Mouse (Mus musculus): ENCODE results near the gene Gm20388.
A peak's percentile ranks its signal among the peaks of the same experiment; 100 is the strongest.

Gene Gm20388

DNA sequence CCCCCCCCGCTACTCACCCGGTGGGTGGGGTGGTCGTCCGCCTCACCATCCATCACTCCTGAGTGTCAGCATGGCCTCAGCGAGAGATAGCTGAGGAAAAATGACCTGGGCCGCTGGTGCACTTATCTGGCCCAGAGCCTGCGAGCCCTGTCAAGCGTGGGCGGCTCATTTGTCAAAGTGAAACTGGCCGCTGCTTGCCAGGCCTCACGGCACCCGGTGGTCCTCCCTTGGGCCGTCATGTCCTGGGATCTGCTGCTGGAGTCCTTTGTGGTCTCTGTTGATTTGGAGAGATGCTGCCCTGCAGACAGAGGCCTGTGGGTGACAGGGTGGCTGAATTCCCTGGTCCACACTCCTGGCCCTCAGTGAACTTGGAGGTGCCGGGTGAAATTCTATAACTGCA lies 921.4 kb downstream of the Gm20388 start:
- peak; percentile 64 for DNase-seq (ENCODE audit: low spot score)

DNA sequence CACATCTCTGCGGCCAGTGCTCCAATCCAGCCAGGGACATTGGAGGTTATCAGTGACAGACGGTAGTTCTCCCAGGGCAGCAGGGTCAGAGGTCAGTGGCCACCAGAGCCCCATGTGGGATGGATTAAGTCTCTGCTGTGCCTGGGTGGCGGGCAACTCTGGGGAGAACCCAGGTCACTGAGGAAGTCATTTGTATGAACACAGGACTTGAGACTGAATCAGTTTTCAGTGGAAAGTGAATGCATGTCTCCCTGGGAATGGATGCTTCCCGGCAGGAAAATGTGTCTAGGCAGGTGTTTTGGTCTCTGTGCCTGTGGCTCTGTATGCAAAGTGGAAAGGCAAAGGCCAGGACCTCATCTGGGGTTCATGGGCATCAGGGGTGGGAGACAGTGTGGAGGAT lies 922.6 kb downstream of the Gm20388 start:
- no peak for DNase-seq (ENCODE audit: low spot score)

DNA sequence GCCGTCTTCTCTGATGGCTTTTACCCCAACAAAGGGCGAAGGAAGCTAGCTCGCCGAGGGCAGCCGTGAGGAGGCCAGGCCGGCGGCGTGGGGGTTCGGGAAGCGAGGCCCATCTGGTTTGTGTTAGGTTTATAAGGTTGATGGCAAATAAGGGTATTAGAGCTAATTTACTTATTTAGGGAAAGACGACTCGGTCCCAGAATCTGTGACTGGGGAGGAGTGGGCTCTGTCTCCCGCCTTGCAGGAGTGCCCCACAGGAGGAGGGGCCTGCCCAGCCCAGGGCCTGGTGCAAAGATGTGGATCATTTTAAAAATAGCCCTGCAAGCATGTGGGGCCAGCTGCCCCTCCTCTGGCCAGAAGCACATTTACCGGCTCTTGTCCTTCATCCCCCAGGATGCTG lies 928.4 kb downstream of the Gm20388 start:
- no peak for DNase-seq (ENCODE audit: low spot score)

DNA sequence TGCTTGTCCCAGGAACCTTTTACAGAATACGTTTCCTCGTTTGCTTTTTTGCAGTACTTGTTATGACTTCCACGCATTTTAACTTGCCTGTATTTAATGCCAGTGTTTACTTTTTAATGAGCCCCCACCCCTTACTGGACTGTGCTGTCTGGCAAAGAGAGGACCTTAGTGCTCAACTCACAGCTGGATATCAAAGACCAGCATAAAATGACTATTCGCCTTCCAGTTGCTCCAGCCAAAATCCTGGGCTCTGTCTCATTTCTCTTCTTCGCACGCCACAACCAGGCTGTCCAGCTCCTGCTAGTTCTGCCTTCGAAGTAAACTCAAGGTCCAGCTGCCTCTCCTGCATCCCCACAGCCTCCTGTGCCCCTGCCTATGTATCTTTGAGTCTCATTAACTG lies 932.4 kb downstream of the Gm20388 start:
- no peak for DNase-seq (ENCODE audit: low spot score)

DNA sequence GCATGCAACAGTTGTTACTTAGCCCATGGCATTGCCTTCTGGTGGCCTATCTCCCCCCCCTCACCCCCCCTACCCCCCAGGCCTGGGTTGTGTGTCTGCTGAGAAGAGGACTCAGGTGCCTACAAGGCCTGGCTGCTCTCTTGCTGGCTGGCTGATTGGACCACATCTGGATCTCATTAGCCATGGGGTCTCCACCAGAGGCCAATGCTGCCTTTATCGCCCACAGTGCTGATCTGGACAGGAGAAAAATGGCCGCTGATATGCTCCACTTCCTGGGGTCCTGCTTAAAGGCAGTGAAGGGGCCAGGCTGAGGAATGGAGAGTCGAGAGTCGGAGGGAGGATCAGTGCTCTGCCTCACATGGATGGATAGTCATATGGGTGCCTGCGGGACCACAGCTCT lies 935.4 kb downstream of the Gm20388 start:
- DNase-seq (ENCODE audit: low spot score), result no peak

DNA sequence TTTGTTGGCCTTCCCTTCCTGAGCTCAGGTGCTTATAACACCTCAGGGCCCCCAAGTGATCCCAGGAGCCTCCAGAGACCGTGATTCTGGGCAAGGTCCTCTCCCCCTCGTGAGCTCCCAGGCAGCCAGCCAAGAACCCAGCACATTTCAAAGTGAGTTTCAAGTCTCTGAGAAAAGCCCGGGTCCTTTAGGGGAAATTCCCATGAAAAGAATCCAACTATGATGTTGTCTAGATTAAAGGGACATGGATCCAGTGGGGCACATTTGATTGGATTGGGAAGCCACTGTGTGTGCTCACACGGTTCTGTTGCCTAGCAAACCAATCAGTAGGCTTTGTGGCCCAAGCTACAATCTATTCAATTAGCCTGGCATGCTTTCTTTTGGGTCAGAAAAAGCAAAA lies 936.6 kb downstream of the Gm20388 start:
- no peak for DNase-seq (ENCODE audit: low spot score)

DNA sequence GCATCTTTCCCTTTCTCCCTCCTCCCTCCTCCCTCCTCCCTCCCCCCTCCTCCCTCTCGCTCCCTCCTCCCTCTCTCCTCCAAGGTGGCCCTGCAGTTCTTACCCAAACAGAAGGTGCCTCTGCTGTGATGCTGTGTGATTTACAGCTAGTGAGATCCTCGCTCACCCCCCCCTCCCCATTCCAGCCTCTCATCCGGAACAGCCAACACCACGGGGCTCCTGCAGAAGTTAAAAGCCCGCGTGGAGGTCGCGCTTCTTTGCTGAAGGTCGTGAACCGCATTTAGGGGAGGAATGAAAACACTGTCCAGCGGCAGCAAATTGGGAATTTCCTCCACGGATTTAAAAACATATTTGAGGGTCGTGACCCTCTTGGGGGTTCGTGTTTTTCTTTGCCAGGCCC lies 937.1 kb downstream of the Gm20388 start:
- no peak for DNase-seq (ENCODE audit: low spot score)

DNA sequence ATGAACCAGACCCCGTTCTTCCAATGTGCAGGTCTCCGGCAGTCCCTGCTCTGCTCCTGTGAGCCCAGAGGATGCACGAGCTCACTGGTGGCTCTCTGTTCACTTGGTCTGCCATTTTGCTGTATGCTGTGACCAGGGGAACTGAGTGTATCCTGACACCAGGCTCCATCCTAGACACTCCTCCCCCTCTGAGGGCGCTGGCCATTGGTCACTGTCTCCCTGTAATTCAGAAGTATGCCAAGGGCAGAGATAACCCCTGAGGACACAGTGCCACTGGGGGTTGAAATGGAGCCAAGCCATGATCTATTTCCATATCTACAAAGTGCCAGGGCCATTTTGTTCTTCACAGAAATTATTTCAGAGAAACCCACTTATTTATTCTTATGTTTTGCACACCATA lies 937.8 kb downstream of the Gm20388 start:
- no peak for DNase-seq (ENCODE audit: low spot score)

DNA sequence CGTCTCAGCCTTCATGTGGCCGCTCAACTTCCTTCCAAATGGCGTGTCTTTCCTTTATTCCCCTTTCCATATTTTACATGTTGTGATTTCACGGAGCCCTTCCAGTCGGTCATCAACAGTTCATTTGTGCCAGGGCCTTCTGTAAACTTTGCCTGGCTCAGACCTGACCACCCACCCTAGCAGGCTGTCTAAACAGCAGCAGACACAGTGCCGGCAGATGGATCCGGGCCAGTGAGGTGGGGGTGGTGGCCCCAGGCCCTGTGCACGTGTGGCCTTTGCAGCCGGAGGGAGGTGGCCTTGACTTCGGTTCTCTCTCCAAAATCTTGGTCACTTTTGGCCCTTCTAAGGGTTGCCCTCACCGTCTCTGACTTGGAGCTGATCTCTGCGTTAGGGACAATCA lies 940.8 kb downstream of the Gm20388 start:
- DNase-seq (ENCODE audit: low spot score), result no peak

DNA sequence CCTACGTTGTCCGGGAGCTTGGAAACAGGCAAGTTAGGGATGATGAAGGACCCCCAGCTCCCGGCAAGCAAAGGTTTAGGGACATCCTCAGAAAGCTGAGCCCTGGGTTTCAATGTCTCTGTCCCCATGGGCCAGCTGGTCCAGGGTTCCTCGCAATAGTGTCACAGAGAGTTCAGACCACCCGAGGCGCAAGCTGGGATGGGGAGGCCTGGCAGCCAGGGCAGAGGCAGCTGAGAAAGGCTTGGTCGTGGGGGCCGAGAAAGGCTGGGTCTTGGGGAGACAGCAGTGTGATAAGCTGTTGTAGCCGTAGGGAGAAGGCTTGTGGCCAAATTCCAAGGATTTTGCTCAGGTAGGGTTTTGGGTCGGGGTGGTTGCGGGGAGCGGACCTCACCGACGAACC lies 949.2 kb downstream of the Gm20388 start:
- no peak for DNase-seq (ENCODE audit: low spot score)

DNA sequence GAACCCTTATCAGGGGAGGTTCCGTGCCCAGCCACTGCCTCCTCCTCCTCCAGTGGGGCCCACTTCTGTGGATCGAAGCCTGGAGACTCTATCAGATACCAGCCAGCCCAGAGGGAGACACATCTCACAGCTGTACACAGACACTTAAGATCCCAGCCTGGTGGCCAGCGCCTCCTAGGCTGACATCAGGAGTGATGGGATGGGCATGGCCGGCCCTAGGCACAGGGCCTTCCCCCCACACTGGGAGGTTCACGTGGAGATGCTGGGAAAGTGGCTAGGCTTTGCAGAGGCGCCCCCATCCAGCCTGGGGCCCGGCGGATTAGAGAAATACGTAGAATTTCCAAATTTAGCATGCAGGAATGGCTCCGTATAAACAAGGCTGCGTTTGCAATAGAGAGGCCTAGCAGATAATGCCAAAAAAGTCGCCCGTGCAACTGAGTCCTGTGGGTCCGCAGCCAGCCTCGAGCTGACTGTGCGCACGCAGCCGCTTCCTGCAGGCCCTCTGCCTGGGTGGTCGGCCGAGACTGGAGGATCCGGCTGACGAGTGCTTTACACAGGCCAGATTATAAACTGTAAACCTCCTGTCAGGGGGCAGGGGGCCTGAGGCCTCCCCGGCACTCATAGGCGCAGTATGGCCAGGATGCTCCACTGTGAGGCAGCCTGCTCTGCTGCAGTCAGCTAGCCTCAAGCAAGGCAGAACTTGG lies 949.9 kb downstream of the Gm20388 start:
- no peak for DNase-seq (ENCODE audit: low spot score)

DNA sequence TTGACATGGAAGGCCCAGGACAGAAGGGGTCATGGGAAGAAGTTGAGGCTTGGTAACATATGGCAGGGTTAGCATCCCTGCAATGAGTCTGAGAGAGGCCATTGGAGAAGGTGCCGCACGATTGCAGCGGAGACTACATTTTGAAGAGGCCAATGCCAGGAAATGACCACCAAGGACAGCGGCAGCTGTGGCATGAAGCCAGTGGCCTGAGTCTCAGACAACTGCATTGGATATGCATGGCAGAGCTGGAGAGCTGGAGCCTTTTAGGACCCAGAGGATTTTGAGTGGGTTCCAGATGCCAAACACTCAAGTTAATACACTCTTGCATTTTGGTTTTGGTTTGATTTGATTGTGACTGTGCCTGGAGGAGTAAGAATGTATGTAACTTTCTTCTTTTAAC lies 953.0 kb downstream of the Gm20388 start:
- DNase-seq (ENCODE audit: low spot score), result no peak

DNA sequence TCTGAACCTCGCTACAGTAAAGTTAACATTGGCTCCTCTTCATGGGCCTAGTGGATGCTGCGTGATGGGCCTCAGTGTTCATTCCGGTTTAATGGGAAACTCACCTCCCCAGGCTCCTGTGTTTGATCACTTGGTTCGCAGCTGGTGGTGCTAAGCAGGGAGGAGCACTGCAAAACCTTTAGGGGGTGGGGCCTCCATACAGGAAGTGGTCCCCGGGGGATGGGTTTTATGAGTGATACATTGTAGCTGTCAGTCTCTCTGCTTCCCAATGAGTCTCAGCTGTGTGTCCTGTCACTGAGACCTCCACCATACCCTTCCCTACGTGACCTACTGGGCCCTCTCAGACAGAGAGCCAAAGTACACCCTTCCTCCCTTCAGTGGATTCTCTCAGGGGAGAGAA lies 956.7 kb downstream of the Gm20388 start:
- DNase-seq (ENCODE audit: low spot score), result no peak

DNA sequence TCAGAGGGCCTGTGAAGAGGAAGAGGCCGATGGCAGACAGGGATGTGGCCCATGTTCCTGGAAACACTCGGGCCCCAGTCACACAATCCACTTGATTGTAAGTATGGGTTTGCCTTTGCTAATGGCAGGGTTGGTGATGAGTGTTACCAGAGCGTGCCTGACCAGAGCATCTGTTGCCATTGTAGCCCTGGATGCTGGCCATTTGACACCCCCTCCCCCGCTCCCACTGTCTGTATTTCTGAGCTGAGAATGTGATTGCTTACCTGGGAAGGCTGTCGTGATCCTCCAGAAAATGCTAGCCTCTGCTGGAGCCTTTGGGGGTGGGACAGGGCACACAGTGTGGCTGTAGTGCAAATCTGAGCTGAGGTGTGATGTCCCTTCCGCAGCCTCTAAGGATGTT lies 962.0 kb downstream of the Gm20388 start:
- DNase-seq (ENCODE audit: low spot score), result no peak

DNA sequence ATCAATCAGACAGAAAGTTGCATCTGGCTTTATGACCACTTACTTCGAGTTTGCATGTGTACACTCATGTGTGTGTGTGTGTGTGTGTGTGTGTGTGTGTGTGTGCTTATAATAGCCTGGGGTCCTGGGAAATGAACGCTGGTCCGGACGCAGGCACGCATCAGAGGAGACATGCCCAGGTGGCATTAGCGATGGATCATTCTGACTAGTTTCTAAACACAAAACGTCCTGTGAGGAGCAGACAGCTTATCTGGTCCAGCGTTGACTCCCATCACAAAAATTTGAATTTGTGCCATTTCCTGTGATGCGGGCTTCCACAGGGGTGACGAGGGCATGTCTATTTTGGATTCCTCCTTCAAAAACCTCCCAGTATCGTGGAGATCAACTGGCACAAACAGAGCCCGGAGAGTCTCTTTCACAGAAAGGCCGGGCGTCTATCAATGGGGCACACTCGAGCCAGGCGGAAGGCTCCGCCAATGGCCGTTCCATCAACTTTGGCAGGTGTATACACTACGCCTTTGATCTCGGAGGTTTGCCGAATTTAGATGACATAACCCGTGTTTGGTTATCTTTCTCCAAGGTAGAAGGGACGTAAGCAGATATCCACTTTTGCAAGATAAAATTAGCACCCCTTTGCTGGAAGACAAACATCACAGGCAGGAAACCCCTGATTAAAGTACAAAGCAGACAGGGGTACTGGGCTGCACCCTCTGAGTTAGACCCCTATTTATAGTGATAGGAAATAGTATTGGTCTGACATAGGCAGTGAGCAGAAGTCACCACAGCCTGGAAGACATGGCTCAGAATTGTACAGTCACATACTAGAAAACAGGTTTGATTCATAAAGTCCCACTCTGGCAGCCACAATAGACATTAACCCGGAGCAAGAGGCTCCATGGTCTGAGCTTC lies 965.6 kb downstream of the Gm20388 start:
- no peak for DNase-seq (ENCODE audit: low spot score)

DNA sequence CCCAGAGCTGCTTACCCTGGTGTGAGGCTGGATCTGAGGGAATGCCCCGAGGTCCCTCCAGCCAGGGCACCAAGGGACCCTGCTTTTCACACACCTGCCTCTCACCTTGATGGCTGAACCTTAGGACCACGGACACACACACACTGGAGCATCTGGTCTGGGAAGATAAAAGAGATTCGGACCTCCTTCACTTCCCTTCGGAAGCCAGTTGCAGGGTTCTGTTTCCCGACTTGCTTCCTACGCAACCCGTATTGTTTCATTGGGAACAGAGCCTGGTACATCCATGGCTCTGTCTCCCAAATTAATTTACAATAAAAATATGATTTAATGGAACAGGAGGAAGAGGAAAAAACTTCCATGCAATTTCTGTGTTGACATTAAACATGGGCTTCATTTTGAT lies 966.4 kb downstream of the Gm20388 start:
- no peak for DNase-seq (ENCODE audit: low spot score)

DNA sequence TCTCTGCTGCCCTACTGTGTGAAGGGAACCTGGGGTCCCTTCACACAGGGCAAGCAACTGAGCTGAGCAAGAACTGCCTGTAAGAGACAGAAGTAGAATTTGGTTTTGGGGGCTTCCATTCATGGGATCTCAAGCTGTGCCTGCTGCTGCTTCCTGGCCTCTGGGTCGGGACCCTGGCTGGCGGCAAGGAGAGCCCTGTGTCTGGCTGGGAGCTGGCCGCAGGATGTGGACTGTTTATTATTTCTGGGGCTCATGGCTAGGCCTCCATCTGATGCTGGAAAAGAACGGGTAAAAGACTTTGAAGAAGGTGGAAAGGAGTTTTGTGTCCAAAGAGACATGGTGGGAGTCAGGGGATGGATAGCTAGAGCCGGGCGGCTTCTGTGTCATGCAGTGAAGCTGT lies 969.3 kb downstream of the Gm20388 start:
- DNase-seq (ENCODE audit: low spot score), result no peak

DNA sequence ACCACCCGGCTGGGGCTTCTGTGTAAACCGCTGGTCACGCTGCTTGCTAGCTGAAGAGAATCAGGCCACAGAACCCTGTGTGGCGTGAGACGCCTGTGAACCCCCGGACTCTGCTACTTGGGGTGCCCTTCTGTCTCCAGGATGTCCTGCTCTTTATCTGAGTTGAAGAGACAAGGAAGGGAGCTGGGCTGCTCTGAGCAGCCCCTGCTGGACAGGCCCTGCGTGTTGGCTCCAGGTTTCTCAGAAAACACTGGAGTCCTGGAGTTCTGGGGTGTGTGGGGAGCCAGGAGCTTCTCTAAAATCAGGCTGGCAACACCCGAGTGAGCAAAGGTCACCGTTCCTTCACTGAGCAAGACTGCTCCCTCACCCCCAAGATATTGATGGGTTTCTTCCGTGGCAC lies 971.0 kb downstream of the Gm20388 start:
- DNase-seq (ENCODE audit: low spot score), result no peak

DNA sequence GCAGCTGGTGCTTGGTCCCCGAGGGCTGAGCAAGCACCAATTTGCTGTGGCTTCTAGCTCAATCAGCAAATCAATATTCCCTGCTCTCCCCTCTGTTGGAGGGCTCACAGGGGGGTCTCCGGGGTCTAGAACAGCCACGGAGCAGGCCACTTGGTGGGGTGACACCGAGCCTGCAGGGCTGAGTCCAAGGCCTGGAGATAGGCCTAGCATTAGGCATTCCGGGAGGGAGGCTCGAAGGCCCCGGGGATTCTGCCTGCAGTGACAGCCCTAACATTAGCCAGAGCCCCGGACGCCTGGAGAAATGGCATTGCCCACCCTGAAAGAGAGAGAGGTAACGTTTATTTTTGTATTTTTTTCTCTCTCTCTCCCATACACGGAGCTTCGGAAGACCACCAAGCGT lies 972.0 kb downstream of the Gm20388 start:
- no peak for DNase-seq (ENCODE audit: low spot score)

DNA sequence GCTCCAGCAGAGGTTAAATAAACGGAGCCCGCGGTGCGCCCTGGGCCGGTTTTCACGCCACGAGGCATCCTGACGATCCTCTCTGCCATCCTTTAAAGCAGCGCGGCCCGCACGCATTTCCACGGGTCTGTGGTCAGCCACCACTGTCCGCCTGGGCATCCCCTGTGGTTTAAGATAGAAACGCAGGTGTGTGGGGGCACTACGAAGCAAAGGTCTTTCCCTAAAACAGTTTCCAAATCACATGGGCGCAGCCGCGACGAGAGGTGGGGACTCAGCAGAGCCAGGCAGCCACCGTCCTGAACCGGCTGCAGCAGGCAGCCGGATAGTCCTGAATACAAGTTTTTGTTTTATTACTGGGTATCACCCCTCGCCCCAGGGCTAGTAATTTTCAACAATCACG lies 972.7 kb downstream of the Gm20388 start:
- no peak for DNase-seq (ENCODE audit: low spot score)

DNA sequence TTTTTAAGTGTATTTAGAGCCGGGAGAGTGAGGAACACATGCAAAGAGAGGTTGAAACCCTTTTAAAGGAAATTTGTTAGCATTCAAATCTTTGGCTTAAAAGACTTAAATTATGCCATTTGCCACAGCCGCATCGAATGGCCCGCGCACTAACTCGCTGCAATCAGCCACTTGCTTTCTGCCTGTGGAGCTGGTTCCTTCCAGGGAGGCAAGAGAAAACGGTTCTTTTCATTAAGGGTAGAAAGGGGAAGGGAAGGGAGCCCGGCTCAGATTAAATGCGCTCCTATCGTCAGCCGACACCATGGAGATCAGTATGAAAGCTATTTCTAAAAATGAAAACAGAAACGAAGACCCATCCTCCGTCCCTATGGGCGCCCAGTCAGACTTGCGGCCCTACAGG lies 973.2 kb downstream of the Gm20388 start:
- DNase-seq (ENCODE audit: low spot score), result no peak

DNA sequence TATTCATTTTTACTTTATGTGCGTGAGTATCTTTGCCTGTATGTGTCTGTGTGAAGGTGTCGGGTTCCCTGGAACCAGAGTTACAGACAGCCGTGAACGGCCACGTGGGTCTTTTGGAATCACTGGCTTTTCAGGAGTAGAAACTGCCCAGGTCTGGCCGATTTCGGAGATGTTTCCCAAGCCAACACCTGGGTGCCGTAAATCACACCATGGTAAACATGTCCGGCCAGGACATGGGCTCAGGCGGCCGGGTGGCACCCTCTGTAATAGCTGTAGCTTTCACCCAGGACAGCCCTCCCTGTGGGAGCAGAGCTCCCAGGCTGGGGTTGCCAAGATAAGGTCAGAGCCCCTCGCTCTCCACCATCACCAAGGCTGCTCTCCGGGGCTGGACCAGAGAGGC lies 974.2 kb downstream of the Gm20388 start:
- DNase-seq (ENCODE audit: low spot score), result no peak

DNA sequence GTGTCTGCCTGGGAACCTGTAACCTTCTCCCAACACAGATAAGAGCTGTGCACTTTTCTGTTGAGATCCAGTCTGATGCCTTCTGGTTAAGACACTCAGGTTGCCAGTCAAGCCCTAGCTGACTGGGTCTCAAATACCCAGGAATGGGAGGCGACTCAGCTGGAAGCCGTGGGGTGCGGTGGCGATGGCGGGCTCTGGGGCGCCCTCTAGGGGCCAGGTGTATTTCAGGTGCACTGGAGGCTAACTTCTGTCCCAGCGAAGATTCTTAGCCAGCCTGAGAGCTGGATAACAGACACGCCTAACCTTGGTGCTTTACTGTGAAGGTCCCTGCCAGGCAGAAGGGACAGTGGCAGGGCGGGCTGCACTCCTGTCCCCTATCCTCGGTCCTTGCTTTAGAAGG lies 976.6 kb downstream of the Gm20388 start:
- no peak for DNase-seq (ENCODE audit: low spot score)

DNA sequence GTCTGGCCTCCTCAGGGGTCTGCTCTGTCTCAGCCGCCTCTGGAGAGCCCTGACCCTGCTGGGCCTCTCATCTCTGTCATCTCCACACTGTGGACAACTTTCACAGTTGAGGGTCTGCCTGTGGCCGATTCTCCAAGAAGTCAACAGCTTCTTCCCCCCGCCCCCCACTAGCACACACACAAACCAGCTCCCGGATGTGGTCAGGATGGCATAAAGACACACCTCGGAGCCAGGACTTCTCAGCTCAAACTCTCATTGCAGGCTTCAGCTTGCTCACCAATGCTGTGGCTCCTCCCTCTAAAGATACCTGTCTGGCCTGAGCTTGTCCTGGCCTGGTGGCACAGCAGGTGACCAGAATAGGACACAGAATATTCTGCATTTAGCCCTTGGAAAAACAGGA lies 977.4 kb downstream of the Gm20388 start:
- no peak for DNase-seq (ENCODE audit: low spot score)

Data from MN1 (cell line).